Mouse (Mus musculus) G1E (cell line): ENCODE data around the gene Ugp2. TPM values are rescaled to one million over a fixed set of nuclear protein-coding genes. Genes with fewer than 3 reads are reported as not detected.
A peak's percentile ranks its signal among the peaks of the same experiment; 100 is the strongest.

Source experiments
- ATAC-seq: 2 replicates; pipeline ENCODE4 v1.8.0; 2016; ENCODE audit warnings: mild to moderate bottlenecking; ENCODE audit not compliant: insufficient number of reproducible peaks, poor library complexity, low FRiP score, severe bottlenecking; ENCODE audit errors: extremely low read depth
- DNase-seq: peaks from one replicate; pipeline ENCODE4 v3.0.0; 2012; ENCODE audit warnings: low spot score
- H3K27me3 ChIP-seq: 2 replicates; pipeline ENCODE4 v1.6.1; 2012; ENCODE audit warnings: mild to moderate bottlenecking, low read length, inconsistent platforms; ENCODE audit not compliant: insufficient read depth
- H3K36me3 ChIP-seq: replicated peaks from 2 replicates; pipeline ENCODE3; 2012; ENCODE audit warnings: mild to moderate bottlenecking, inconsistent platforms
- H3K4me1 ChIP-seq: 2 replicates; pipeline ENCODE4 v1.6.1; 2012; ENCODE audit warnings: low read depth, low read length, inconsistent platforms, mixed read lengths; ENCODE audit not compliant: insufficient read depth
- H3K4me3 ChIP-seq: 2 replicates; pipeline ENCODE4 v1.5.1; 2012; ENCODE audit warnings: low read depth, mild to moderate bottlenecking, inconsistent platforms, low read length, moderate library complexity, mixed read lengths
- H3K9me3 ChIP-seq: replicated peaks from 2 replicates; pipeline ENCODE4 v1.6.1; 2012; ENCODE audit warnings: inconsistent platforms
- CTCF ChIP-seq: IDR thresholded peaks from 2 replicates; pipeline ENCODE4 v1.5.1; 2012; ENCODE audit warnings: low read depth, low read length, inconsistent platforms, mixed read lengths
- GATA1 ChIP-seq: IDR thresholded peaks from 2 replicates; pipeline ENCODE4 v1.6.1; 2012; ENCODE audit warnings: borderline replicate concordance, low read length, inconsistent platforms, mixed read lengths
- GATA2 ChIP-seq: IDR thresholded peaks from 2 replicates; pipeline ENCODE4 v1.6.1; 2012; ENCODE audit warnings: low read depth, low read length, inconsistent platforms, borderline replicate concordance
- POLR2AphosphoS5 ChIP-seq: IDR thresholded peaks from 2 replicates; pipeline ENCODE4 v1.6.1; 2012; ENCODE audit warnings: low read depth, low read length, inconsistent platforms; ENCODE audit not compliant: insufficient replicate concordance
- TAL1 ChIP-seq: conservative IDR thresholded peaks from 2 replicates; pipeline ENCODE4 v1.6.1; 2012; ENCODE audit warnings: low read depth, low read length, inconsistent platforms, mixed read lengths
- polyA plus RNA-seq: library from polyadenylated mRNA; stranded (reverse); fragments of >175 nt; gene quantifications from 2 replicates; pipeline ENCODE4 v1.2.3, GENCODE M21; 2012
- total RNA-seq, 2 experiments: library from RNA; stranded (forward) in 1 of 2; stranded (reverse) in 1 of 2; fragments of 200-1000 nt in 1 of 2; fragments of >200 nt in 1 of 2; fragmentation: Nextera tagmentation in 1 of 2; gene quantifications; 2 replicates each; pipeline ENCODE4 v1.2.3; 2014 to 2017

The Ugp2 gene
- total and polyA plus RNA-seq, 3 experiments = 2.5 to 38.4 (median 17.7) TPM

GRCm38 (mm10) chr11:21343490-21343889 lies 27.5 kb downstream of the Ugp2 start:
- no peaks in the 10 kb centered on the region for H3K27me3 ChIP-seq
- ATAC-seq (no peak), DNase-seq (no peak)
- no peak overlapping the region for H3K4me3 ChIP-seq
- H3K4me1 ChIP-seq = peaks cover 6% of the 10 kb centered on the region
- TF ChIP-seq TAL1 (no peak), CTCF (no peak)
- H3K36me3 ChIP-seq = peaks cover 7% of the 10 kb centered on the region
- H3K9me3 ChIP-seq = no peaks in the 10 kb centered on the region

- no peaks in the 10 kb centered on the region for H3K36me3 ChIP-seq
- DNase-seq (no peak), ATAC-seq (no peak)
- H3K9me3 ChIP-seq = no peaks in the 10 kb centered on the region
- no peaks in the 10 kb centered on the region for H3K4me1 ChIP-seq
- TF ChIP-seq POLR2AphosphoS5 (no peak), CTCF (no peak), TAL1 (no peak), GATA2 (no peak), GATA1 (no peak)
- H3K4me3 ChIP-seq = no peak overlapping the region
- H3K27me3 ChIP-seq = no peaks in the 10 kb centered on the region
Observed at GRCm38 (mm10) chr11:21339088-21339487, 31.9 kb downstream of the Ugp2 start.

- no peak for TF ChIP-seq GATA1
- no peak for TF ChIP-seq POLR2AphosphoS5
- no peak for TF ChIP-seq TAL1
- TF ChIP-seq GATA2 = no peak
- no peak for TF ChIP-seq CTCF
- Histone ChIP-seq H3K4me3 (no peak overlapping the region), H3K27me3 (no peaks in the 10 kb centered on the region), H3K9me3 (no peaks in the 10 kb centered on the region), H3K4me1 (no peaks in the 10 kb centered on the region), H3K36me3 (peaks cover 2% of the 10 kb centered on the region)
- DNase-seq (no peak), ATAC-seq (no peak)
Observed at GRCm38 (mm10) chr11:21337855-21338254, 33.1 kb downstream of the Ugp2 start.

- Histone ChIP-seq H3K27me3 (no peaks in the 10 kb centered on the region), H3K9me3 (no peaks in the 10 kb centered on the region), H3K4me3 (no peak overlapping the region), H3K36me3 (peaks cover 9% of the 10 kb centered on the region), H3K4me1 (no peaks in the 10 kb centered on the region)
- TF ChIP-seq POLR2AphosphoS5 (no peak), TAL1 (no peak), GATA1 (no peak), CTCF (no peak), GATA2 (no peak)
- no peak for DNase-seq
- ATAC-seq = no peak
Observed at GRCm38 (mm10) chr11:21332639-21333295, 38.2 kb downstream of the Ugp2 start.

- Histone ChIP-seq H3K36me3 (peaks cover 29% of the 10 kb centered on the region), H3K27me3 (no peaks in the 10 kb centered on the region), H3K9me3 (no peaks in the 10 kb centered on the region), H3K4me1 (no peaks in the 10 kb centered on the region), H3K4me3 (no peak overlapping the region)
- no peak for DNase-seq
- ATAC-seq = no peak
- TF ChIP-seq POLR2AphosphoS5 (no peak), CTCF (no peak), GATA2 (no peak), TAL1 (no peak), GATA1 (no peak)
Observed at GRCm38 (mm10) chr11:21328141-21328540, 42.9 kb downstream of the Ugp2 start.

GRCm38 (mm10) chr11:21327486-21327885 lies 43.5 kb downstream of the Ugp2 start:
- H3K4me3 ChIP-seq = no peak overlapping the region
- DNase-seq (no peak), ATAC-seq (no peak)
- no peaks in the 10 kb centered on the region for H3K9me3 ChIP-seq
- H3K27me3 ChIP-seq = no peaks in the 10 kb centered on the region
- H3K4me1 ChIP-seq = no peaks in the 10 kb centered on the region
- TF ChIP-seq CTCF = no peak
- TF ChIP-seq GATA2 = no peak
- TF ChIP-seq POLR2AphosphoS5 = no peak
- TF ChIP-seq GATA1 = no peak
- no peak for TF ChIP-seq TAL1
- peaks cover 27% of the 10 kb centered on the region for H3K36me3 ChIP-seq

- ATAC-seq (no peak), DNase-seq (peak; percentile 5)
Observed at GRCm38 (mm10) chr11:21326770-21327169, 44.2 kb downstream of the Ugp2 start.

More at GRCm38 (mm10) chr11:21326770-21327169, 44.2 kb downstream of the Ugp2 start:
- H3K27me3 ChIP-seq = no peaks in the 10 kb centered on the region
- no peak for TF ChIP-seq GATA1
- H3K36me3 ChIP-seq = peaks cover 32% of the 10 kb centered on the region
- no peak overlapping the region for H3K4me3 ChIP-seq
- H3K4me1 ChIP-seq = no peaks in the 10 kb centered on the region
- no peaks in the 10 kb centered on the region for H3K9me3 ChIP-seq
